Mouse (Mus musculus): Measurements from ENCODE around the gene Scai. TPM values are rescaled to one million over a fixed set of nuclear protein-coding genes. Genes with fewer than 3 reads are reported as not detected.

The Scai gene
- polyA plus RNA-seq, 1 experiment from 2014 or later: 12.3 TPM

- H3K27ac ChIP-seq (replicated peaks): peak overlapping the region; percentile 97
- H3K4me3 ChIP-seq (replicated peaks): peak overlapping the region; percentile 99
- H3K9me3 ChIP-seq (replicated peaks): no peaks in the 10 kb centered on the region
- H3K4me2 ChIP-seq (replicated peaks): peak overlapping the region; percentile 77
- WGBS: under 1% methylated on average over 36 of the region's 39 CpGs
- ATAC-seq (ENCODE audit: insufficient number of reproducible peaks, low FRiP score, low TSS enrichment, low read depth): peak; percentile 87
- no peaks in the 10 kb centered on the region for H3K27me3 ChIP-seq
- H3K4me1 ChIP-seq: peaks cover 17% of the 10 kb centered on the region
- peak overlapping the region; percentile 79 for H3K9ac ChIP-seq
- H3K36me3 ChIP-seq: 0 out of 2 replicates have a peak, but pooled peaks cover 10% of the 10 kb centered on the region
These were observed 473 bp downstream of the Scai start for GRCm38 (mm10) chr2:39189961-39190560.

- 76% methylated on average over 3 of the region's 3 CpGs for WGBS
These were observed 4.6 kb downstream of the Scai start for GRCm38 (mm10) chr2:39185942-39186341.

GRCm38 (mm10) chr2:39183587-39183986 is 6.9 kb downstream of the Scai start:
- WGBS: 86% methylated on average over 2 of the region's 2 CpGs

More at GRCm38 (mm10) chr2:39185942-39186341, 4.6 kb downstream of the Scai start:
- Histone ChIP-seq H3K27ac (replicated peaks) (no peak overlapping the region), H3K4me3 (replicated peaks) (no peak overlapping the region), H3K4me1 (peaks cover 15% of the 10 kb centered on the region), H3K36me3 (peaks cover 15% of the 10 kb centered on the region; the same call in 1 of the 2 replicates), H3K9ac (no peak overlapping the region), H3K4me2 (replicated peaks) (no peak overlapping the region), H3K27me3 (no peaks in the 10 kb centered on the region), H3K9me3 (replicated peaks) (no peaks in the 10 kb centered on the region)
- ATAC-seq (ENCODE audit: insufficient number of reproducible peaks, low FRiP score, low TSS enrichment, low read depth): no peak

GRCm38 (mm10) chr2:39160996-39161395 is 29.5 kb downstream of the Scai start:
- Histone ChIP-seq H3K27me3 (no peaks in the 10 kb centered on the region), H3K4me1 (peaks cover 3% of the 10 kb centered on the region; the same call in 1 of the 2 replicates), H3K9ac (no peak overlapping the region), H3K36me3 (no peaks in the 10 kb centered on the region), H3K4me2 (replicated peaks) (no peak overlapping the region), H3K9me3 (replicated peaks) (no peaks in the 10 kb centered on the region), H3K27ac (replicated peaks) (no peak overlapping the region), H3K4me3 (replicated peaks) (no peak overlapping the region)
- no peak for ATAC-seq (ENCODE audit: insufficient number of reproducible peaks, low FRiP score, low TSS enrichment, low read depth)
- 93% methylated on average over 1 of the region's 1 CpGs for WGBS

More at GRCm38 (mm10) chr2:39183587-39183986, 6.9 kb downstream of the Scai start:
- no peak for ATAC-seq (ENCODE audit: insufficient number of reproducible peaks, low FRiP score, low TSS enrichment, low read depth)
- Histone ChIP-seq H3K27ac (replicated peaks) (no peak overlapping the region), H3K36me3 (peaks cover 29% of the 10 kb centered on the region; the same call in 1 of the 2 replicates), H3K4me2 (replicated peaks) (no peak overlapping the region), H3K27me3 (no peaks in the 10 kb centered on the region), H3K9me3 (replicated peaks) (no peaks in the 10 kb centered on the region), H3K4me1 (peaks cover under 1% of the 10 kb centered on the region; the same call in 1 of the 2 replicates), H3K4me3 (replicated peaks) (no peak overlapping the region), H3K9ac (no peak overlapping the region)

GRCm38 (mm10) chr2:39157916-39158315 is 32.6 kb downstream of the Scai start:
- H3K9me3 ChIP-seq (replicated peaks): no peaks in the 10 kb centered on the region
- H3K4me2 ChIP-seq (replicated peaks): no peak overlapping the region
- peaks cover 3% of the 10 kb centered on the region; the same call in 1 of the 2 replicates for H3K4me1 ChIP-seq
- WGBS: 53% methylated on average over 1 of the region's 1 CpGs
- no peaks in the 10 kb centered on the region for H3K27me3 ChIP-seq
- no peaks in the 10 kb centered on the region for H3K36me3 ChIP-seq
- no peak overlapping the region for H3K9ac ChIP-seq
- no peak overlapping the region for H3K27ac ChIP-seq (replicated peaks)
- ATAC-seq (ENCODE audit: insufficient number of reproducible peaks, low FRiP score, low TSS enrichment, low read depth): no peak
- no peak overlapping the region for H3K4me3 ChIP-seq (replicated peaks)

GRCm38 (mm10) chr2:39156821-39157220 is 33.7 kb downstream of the Scai start:
- Histone ChIP-seq H3K36me3 (no peaks in the 10 kb centered on the region), H3K4me1 (peaks cover 3% of the 10 kb centered on the region; the same call in 1 of the 2 replicates), H3K4me2 (replicated peaks) (no peak overlapping the region), H3K4me3 (replicated peaks) (no peak overlapping the region), H3K9ac (no peak overlapping the region), H3K27ac (replicated peaks) (no peak overlapping the region), H3K9me3 (replicated peaks) (no peaks in the 10 kb centered on the region), H3K27me3 (no peaks in the 10 kb centered on the region)
- 81% methylated on average over 1 of the region's 1 CpGs for WGBS
- ATAC-seq (ENCODE audit: insufficient number of reproducible peaks, low FRiP score, low TSS enrichment, low read depth): no peak

GRCm38 (mm10) chr2:39150943-39151342 is 39.6 kb downstream of the Scai start:
- Histone ChIP-seq H3K4me3 (replicated peaks) (no peak overlapping the region), H3K9ac (no peak overlapping the region), H3K4me1 (no peaks in the 10 kb centered on the region), H3K27ac (replicated peaks) (no peak overlapping the region), H3K4me2 (replicated peaks) (no peak overlapping the region), H3K9me3 (replicated peaks) (no peaks in the 10 kb centered on the region), H3K36me3 (no peaks in the 10 kb centered on the region), H3K27me3 (no peaks in the 10 kb centered on the region)
- ATAC-seq (ENCODE audit: insufficient number of reproducible peaks, low FRiP score, low TSS enrichment, low read depth): no peak
- WGBS: 66% methylated on average over 2 of the region's 2 CpGs

- no peak for ATAC-seq (ENCODE audit: insufficient number of reproducible peaks, low FRiP score, low TSS enrichment, low read depth)
- WGBS: 53% methylated on average over 2 of the region's 2 CpGs
- Histone ChIP-seq H3K4me1 (no peaks in the 10 kb centered on the region), H3K27me3 (no peaks in the 10 kb centered on the region), H3K4me2 (replicated peaks) (no peak overlapping the region), H3K27ac (replicated peaks) (no peak overlapping the region), H3K4me3 (replicated peaks) (no peak overlapping the region), H3K9me3 (replicated peaks) (no peaks in the 10 kb centered on the region), H3K36me3 (no peaks in the 10 kb centered on the region), H3K9ac (no peak overlapping the region)
These were observed 42.5 kb downstream of the Scai start for GRCm38 (mm10) chr2:39148075-39148474.

GRCm38 (mm10) chr2:39146469-39146868 is 44.1 kb downstream of the Scai start:
- Histone ChIP-seq H3K9ac (no peak overlapping the region), H3K9me3 (replicated peaks) (no peaks in the 10 kb centered on the region), H3K4me3 (replicated peaks) (no peak overlapping the region), H3K36me3 (no peaks in the 10 kb centered on the region), H3K4me1 (no peaks in the 10 kb centered on the region), H3K4me2 (replicated peaks) (no peak overlapping the region), H3K27ac (replicated peaks) (no peak overlapping the region), H3K27me3 (no peaks in the 10 kb centered on the region)
- no peak for ATAC-seq (ENCODE audit: insufficient number of reproducible peaks, low FRiP score, low TSS enrichment, low read depth)
- 85% methylated on average over 1 of the region's 1 CpGs for WGBS

- Histone ChIP-seq H3K36me3 (no peaks in the 10 kb centered on the region), H3K4me1 (no peaks in the 10 kb centered on the region), H3K9me3 (replicated peaks) (no peaks in the 10 kb centered on the region), H3K9ac (no peak overlapping the region), H3K27ac (replicated peaks) (no peak overlapping the region), H3K4me2 (replicated peaks) (no peak overlapping the region), H3K4me3 (replicated peaks) (no peak overlapping the region), H3K27me3 (no peaks in the 10 kb centered on the region)
- ATAC-seq (ENCODE audit: insufficient number of reproducible peaks, low FRiP score, low TSS enrichment, low read depth): no peak
- 51% methylated on average over 3 of the region's 3 CpGs for WGBS
These were observed 48.1 kb downstream of the Scai start for GRCm38 (mm10) chr2:39142357-39142948.

- Histone ChIP-seq H3K4me2 (replicated peaks) (no peak overlapping the region), H3K4me1 (no peaks in the 10 kb centered on the region), H3K9me3 (replicated peaks) (no peaks in the 10 kb centered on the region), H3K9ac (no peak overlapping the region), H3K27me3 (no peaks in the 10 kb centered on the region), H3K4me3 (replicated peaks) (no peak overlapping the region), H3K27ac (replicated peaks) (no peak overlapping the region), H3K36me3 (no peaks in the 10 kb centered on the region)
- WGBS: 88% methylated on average over 7 of the region's 7 CpGs
- ATAC-seq (ENCODE audit: insufficient number of reproducible peaks, low FRiP score, low TSS enrichment, low read depth): no peak
These were observed 49.7 kb downstream of the Scai start for GRCm38 (mm10) chr2:39140586-39141455.
